Mouse (Mus musculus) heart, embryonic 16.5 days (tissue): Measurements from ENCODE around the gene Tnrc18. TPM values are rescaled to one million over a fixed set of nuclear protein-coding genes. Genes with fewer than 3 reads are reported as not detected.

Experiments
- ATAC-seq: fragments of 200-750 bp; cut with Nextera tagmentation; replicated peaks from 2 replicates; pipeline ENCODE4 v1.8.0; 2017; ENCODE audit warnings: moderate number of reproducible peaks; ENCODE audit not compliant: insufficient read depth, low FRiP score; ENCODE audit errors: extremely low read depth
- H3K27ac ChIP-seq: fragments of 300-500 bp; sonication (generic); 2 replicates; pipeline ENCODE4 v1.5.1; 2014; ENCODE audit warnings: mild to moderate bottlenecking, low read length, control low read depth, moderate library complexity
- H3K27me3 ChIP-seq: fragments of 300-500 bp; sonication (generic); 2 replicates; pipeline ENCODE4 v1.6.1; 2014; ENCODE audit warnings: low read length, mixed read lengths; ENCODE audit not compliant: control insufficient read depth, insufficient read depth
- H3K36me3 ChIP-seq: fragments of 300-500 bp; sonication (generic); 2 replicates; pipeline ENCODE4 v1.6.1; 2014; ENCODE audit not compliant: control insufficient read depth, insufficient read depth
- H3K4me1 ChIP-seq: fragments of 300-500 bp; sonication (generic); 2 replicates; pipeline ENCODE4 v1.6.1; 2014; ENCODE audit warnings: low read length, mixed read lengths; ENCODE audit not compliant: control insufficient read depth, insufficient read depth
- H3K4me2 ChIP-seq: fragments of 300-500 bp; sonication (generic); 2 replicates; pipeline ENCODE4 v1.6.1; 2014; ENCODE audit warnings: low read depth, mild to moderate bottlenecking, control low read depth, low read length
- H3K4me3 ChIP-seq: fragments of 300-500 bp; sonication (generic); 2 replicates; pipeline ENCODE4 v1.5.1; 2014; ENCODE audit warnings: mild to moderate bottlenecking, control low read depth, low read length
- H3K9ac ChIP-seq: fragments of 300-500 bp; sonication (generic); 2 replicates; pipeline ENCODE4 v1.6.1; 2014; ENCODE audit warnings: low read length, control low read depth
- H3K9me3 ChIP-seq: fragments of 300-500 bp; sonication (generic); replicated peaks from 2 replicates; pipeline ENCODE4 v1.6.1; 2016; ENCODE audit warnings: low read length; ENCODE audit not compliant: control insufficient read depth
- WGBS: fragments of 180-500 bp; shearing (Covaris S2); extraction: QIAGEN DNeasy Blood & Tissue Kit; methylation state at CpG from one replicate; pipeline ENCODE4 v1.1.7; 2014; 5-methylcytosine and 5-hydroxymethylcytosine counted together
- polyA plus RNA-seq: library from polyadenylated mRNA; unstranded; fragments of >200 nt; fragmentation: Nextera tagmentation; extraction: Ambion mirVana; gene quantifications from 2 replicates; pipeline ENCODE4 v1.2.1, GENCODE M21; 2015

The Tnrc18 gene
- polyA plus RNA-seq, 1 experiment from 2014 or later, result 17.6 TPM

DNA sequence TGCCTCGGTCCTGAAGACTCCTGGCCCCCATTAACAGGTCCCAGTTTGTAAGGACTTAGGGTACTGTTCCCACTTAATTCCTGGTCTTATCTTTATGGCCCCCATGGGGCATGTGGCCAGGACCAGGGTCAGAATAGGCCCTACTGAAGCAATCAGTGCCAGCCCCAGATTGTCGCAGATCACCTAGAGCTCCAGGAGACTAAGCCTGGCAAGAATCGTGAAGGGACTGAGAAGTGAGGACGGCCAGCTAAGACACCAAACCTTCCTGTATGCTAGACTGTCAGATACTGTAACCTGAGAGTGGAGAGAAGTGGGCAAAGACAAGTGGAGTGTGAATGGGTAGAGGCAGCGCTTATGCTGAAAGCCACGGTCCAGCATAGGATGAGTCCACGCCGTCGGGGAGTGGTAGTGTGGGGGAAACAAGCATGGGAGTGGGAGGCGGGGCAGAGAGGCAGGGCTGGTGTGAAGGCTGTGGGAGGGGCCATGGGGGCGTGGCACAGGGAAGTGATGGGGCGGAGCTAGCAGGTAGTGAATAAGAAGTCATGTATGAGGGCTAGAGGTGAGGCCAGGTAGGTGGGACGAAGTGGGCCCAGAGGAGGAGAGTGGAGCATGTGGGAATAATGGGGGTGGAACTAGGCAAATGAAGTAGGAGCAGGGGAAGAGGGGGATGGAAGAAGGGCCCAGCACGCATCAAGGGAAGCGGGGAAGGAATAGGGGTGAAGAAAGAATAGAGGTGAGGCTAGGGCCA, 116.4 kb downstream of the Tnrc18 start:
- peak overlapping the region; percentile 91; the same call in 1 of the 2 replicates for H3K4me2 ChIP-seq
- H3K36me3 ChIP-seq, result no peaks in the 10 kb centered on the region
- peaks cover 6% of the 10 kb centered on the region for H3K4me1 ChIP-seq
- H3K27ac ChIP-seq, result no peak overlapping the region
- WGBS, result 9% methylated on average over 15 of the region's 15 CpGs
- H3K9ac ChIP-seq, result no peak overlapping the region
- H3K4me3 ChIP-seq, result no peak overlapping the region
- no peaks in the 10 kb centered on the region for H3K9me3 ChIP-seq
- 0 out of 2 replicates have a peak, but pooled peaks have one; percentile 6 for ATAC-seq
- H3K27me3 ChIP-seq, result peaks cover 40% of the 10 kb centered on the region

DNA sequence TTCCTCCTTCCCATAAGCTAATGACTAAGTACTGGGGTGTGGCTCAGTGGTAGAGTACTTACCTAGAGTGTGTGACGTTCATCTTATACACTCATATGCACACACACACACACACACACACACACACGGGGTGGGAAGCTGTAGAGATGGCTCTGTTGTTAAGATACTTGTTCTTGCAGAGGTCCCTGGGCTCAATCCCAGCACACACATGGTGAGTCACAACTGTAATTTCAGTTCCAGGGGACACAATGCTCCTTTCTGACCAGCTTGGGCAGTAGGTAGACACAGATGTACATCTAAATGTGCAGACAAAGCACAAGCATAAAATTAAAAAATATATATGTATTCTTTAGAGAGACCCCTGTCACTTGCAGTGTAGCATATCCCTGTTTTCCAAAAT, 119.7 kb downstream of the Tnrc18 start:
- no peak overlapping the region for H3K4me2 ChIP-seq
- no peak overlapping the region for H3K9ac ChIP-seq
- H3K4me1 ChIP-seq, result peaks cover 6% of the 10 kb centered on the region
- H3K27ac ChIP-seq, result no peak overlapping the region
- no peaks in the 10 kb centered on the region for H3K9me3 ChIP-seq
- no peak for ATAC-seq
- WGBS, result 46% methylated on average over 2 of the region's 2 CpGs
- H3K36me3 ChIP-seq, result no peaks in the 10 kb centered on the region
- peaks cover 28% of the 10 kb centered on the region for H3K27me3 ChIP-seq
- no peak overlapping the region for H3K4me3 ChIP-seq

DNA sequence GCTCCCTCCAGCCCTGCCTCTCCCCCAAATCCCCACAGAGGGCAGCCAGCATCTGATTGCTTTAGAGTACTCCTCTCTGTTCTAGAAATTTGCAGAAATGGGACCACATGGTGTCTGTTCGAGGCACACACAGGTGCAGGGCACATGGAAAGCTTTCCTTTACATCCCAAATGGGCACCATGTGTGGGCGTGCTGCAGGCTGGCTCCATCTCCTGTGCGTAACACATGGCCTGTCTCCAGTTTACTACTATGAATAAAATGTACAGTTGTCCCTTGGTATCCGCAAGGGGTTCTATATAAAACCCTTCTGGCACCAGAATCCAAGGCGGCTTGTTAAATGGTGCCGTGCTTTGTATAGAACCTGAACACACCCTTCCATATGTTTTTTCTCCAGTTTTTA, 120.6 kb downstream of the Tnrc18 start:
- no peak overlapping the region for H3K9ac ChIP-seq
- H3K4me2 ChIP-seq, result no peak overlapping the region
- H3K4me1 ChIP-seq, result no peaks in the 10 kb centered on the region
- no peak overlapping the region for H3K27ac ChIP-seq
- H3K27me3 ChIP-seq, result peaks cover 21% of the 10 kb centered on the region
- no peaks in the 10 kb centered on the region for H3K36me3 ChIP-seq
- 85% methylated on average over 6 of the region's 6 CpGs for WGBS
- no peak overlapping the region for H3K4me3 ChIP-seq
- no peak for ATAC-seq
- no peaks in the 10 kb centered on the region for H3K9me3 ChIP-seq

DNA sequence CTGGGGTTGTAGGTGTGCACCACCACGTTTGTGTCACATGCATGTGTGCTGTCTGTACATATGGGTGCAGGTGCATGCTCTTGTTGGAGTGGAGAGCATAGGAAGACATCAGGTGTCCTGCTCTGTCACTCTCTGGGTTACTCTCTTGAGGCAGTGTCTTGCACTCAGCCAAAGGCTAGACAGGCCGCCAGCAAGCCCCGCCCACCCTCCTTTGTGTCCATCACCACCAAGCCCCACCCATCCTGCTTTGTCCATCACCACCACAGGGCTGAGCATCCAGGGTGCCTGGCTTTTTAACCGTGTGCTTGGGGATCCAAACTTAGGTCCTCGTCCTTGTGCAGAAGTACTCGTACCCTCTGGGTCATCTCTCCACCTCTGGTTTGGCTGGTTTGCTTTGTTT, 121.2 kb downstream of the Tnrc18 start:
- no peak overlapping the region for H3K4me3 ChIP-seq
- WGBS, result 29% methylated on average over 6 of the region's 6 CpGs
- H3K4me2 ChIP-seq, result no peak overlapping the region
- no peak for ATAC-seq
- H3K27ac ChIP-seq, result no peak overlapping the region
- H3K36me3 ChIP-seq, result no peaks in the 10 kb centered on the region
- H3K9me3 ChIP-seq, result no peaks in the 10 kb centered on the region
- no peak overlapping the region for H3K9ac ChIP-seq
- H3K4me1 ChIP-seq, result no peaks in the 10 kb centered on the region
- H3K27me3 ChIP-seq, result peaks cover 17% of the 10 kb centered on the region

DNA sequence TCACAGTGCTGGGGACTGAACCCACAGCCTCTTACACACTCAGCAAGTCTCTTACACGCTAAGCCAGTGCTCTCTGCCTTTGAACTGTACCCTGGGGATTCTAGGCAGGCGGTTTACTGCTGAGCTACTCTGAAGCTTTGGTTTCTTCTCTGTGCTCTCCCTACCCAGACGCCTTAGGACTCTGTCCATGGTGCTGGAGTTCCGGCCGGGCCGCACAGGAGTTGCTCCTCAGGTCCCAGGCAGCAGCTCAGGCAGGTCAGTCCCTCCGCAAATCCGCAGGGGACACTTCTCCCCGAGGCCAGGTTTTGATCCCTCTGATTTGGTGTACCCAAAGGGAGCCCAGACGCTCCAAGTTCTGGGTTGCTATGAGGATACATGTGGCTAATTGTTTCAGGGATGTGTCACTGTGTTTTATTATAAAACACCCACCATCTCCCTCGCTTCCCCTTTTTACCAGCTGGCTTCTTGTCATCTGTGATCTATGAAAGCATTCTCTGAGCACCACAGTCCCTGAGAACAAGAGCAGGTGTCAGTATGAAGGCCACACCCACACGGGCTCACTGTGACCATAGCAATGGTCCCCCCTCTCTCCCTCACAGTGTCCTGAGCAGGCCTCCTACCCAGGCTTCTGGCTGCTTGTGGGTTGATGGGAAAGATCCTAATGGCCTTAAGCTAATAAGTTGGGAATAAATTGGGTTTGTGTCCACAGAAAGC, 122.7 kb downstream of the Tnrc18 start:
- Histone ChIP-seq H3K9ac (no peak overlapping the region), H3K9me3 (no peaks in the 10 kb centered on the region), H3K36me3 (no peaks in the 10 kb centered on the region), H3K27ac (no peak overlapping the region), H3K4me1 (no peaks in the 10 kb centered on the region), H3K4me3 (no peak overlapping the region), H3K27me3 (peaks cover 5% of the 10 kb centered on the region; the same call in 1 of the 2 replicates), H3K4me2 (no peak overlapping the region)
- ATAC-seq, result no peak
- 9% methylated on average over 12 of the region's 12 CpGs for WGBS

DNA sequence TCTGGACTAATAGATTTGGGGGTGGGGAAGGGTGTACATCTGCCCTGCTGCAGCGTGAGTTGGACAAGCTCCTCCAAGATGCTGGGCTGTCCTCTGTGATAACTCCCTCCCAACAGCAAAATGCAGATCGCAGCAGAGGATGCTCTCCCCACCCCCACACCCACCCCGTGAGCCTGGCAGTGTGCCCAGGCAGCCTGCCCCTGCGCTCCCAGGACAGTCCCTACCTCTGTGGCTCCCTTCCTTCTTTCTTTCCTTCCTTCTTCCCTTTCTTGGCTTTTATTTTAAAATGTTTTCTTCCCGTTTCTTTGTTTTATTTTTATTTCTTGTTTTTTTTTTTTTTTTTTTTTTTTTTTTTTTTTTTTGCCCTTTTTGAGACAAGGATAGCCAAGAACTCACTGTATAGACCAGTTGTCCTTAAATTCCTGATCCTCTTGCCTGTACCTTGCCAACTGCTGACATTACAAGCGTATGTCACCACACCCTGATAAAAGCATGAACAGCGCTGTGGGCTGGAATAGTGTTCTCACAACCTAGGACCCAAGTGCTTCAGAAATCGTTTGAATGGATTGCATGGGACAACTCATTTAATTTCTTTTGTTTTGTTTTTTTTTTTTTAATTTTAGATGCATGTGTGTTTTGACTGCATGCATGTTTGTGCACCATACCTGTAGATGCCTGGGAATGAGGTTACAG, 123.6 kb downstream of the Tnrc18 start:
- H3K36me3 ChIP-seq, result no peaks in the 10 kb centered on the region
- no peak overlapping the region for H3K9ac ChIP-seq
- H3K4me1 ChIP-seq, result no peaks in the 10 kb centered on the region
- no peak overlapping the region for H3K27ac ChIP-seq
- no peak overlapping the region for H3K4me3 ChIP-seq
- peaks cover 5% of the 10 kb centered on the region; the same call in 1 of the 2 replicates for H3K27me3 ChIP-seq
- WGBS, result 35% methylated on average over 8 of the region's 8 CpGs
- H3K4me2 ChIP-seq, result no peak overlapping the region
- H3K9me3 ChIP-seq, result no peaks in the 10 kb centered on the region
- ATAC-seq, result no peak

DNA sequence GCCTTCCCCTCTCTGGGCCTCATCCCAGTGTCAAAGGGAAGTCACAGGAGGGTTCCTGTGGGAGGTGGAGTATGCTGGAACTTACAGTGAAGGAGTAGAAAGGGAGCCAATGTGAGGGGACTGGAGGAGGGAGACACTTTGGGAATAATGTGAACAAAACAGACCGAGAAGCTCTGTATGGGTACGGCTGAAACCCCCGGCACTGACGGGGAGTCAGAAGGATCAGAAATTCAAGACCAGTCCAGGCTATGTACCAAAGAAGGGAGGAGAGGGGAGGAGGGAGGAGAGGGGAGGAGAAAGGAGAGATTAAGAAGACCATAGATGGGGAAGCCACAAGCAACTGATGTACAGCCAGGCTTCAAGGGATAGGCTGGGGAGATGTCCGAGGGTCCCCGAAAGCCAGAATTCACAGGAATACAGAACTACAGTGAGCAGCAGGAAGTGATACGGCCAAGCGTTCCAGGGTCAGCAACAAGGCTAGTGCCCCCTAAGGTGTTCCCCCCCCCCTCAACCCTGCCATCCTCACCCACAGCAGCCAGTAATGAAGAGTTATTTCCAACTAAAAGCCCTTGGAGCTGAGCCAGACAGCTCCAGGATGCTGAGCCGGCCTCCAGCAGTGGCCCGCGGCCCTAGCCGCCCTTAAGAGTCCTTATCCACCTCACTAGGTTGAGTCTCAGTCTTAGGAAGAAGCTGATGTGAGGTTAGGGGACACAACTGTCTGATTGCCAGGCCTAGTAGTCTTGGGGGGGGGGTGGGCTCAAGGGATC, 124.3 kb downstream of the Tnrc18 start:
- no peaks in the 10 kb centered on the region for H3K36me3 ChIP-seq
- 61% methylated on average over 12 of the region's 12 CpGs for WGBS
- H3K4me3 ChIP-seq, result no peak overlapping the region
- no peaks in the 10 kb centered on the region for H3K9me3 ChIP-seq
- no peak overlapping the region for H3K27ac ChIP-seq
- no peak for ATAC-seq
- no peak overlapping the region for H3K9ac ChIP-seq
- H3K4me1 ChIP-seq, result no peaks in the 10 kb centered on the region
- H3K27me3 ChIP-seq, result peaks cover 5% of the 10 kb centered on the region; the same call in 1 of the 2 replicates
- H3K4me2 ChIP-seq, result no peak overlapping the region

DNA sequence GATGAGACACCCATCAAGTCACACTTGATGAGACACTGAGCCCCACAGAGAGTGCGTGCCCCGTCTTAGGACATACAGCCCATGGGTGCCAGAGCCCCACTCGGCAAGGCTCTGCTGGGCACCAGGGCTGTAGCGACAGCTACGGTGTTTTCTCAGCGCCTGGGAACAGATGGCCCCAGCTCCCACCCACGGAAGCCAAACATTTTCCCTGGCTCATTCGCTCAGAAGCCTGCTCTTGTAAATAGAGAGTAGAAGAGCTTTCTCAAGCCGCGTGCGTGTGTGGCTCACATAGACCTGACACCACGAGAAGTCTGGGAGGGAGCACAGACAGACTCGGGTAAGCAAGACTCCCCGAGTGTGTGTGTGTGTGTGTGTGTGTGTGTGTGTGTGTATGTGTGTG, 125.2 kb downstream of the Tnrc18 start, which contains the start of gene Slc29a4:
Gene Slc29a4 (plus strand): TSS at position 265 of the 400 bp plus-strand sequence.
- 41% methylated on average over 14 of the region's 14 CpGs for WGBS
- no peak for ATAC-seq

More for the DNA sequence above, 125.2 kb downstream of the Tnrc18 start, which contains the start of gene Slc29a4:
- peaks cover 5% of the 10 kb centered on the region; the same call in 1 of the 2 replicates for H3K27me3 ChIP-seq
- H3K4me3 ChIP-seq, result no peak within 1 kb of the TSS
- no peak within 1 kb of the TSS for H3K27ac ChIP-seq
- no peaks in the 10 kb centered on the region for H3K36me3 ChIP-seq
- H3K9ac ChIP-seq, result no peak within 1 kb of the TSS
- H3K4me1 ChIP-seq, result no peaks in the 10 kb centered on the region
- H3K9me3 ChIP-seq, result no peaks in the 10 kb centered on the region
- H3K4me2 ChIP-seq, result no peak within 1 kb of the TSS
